Mouse (Mus musculus) bone marrow, adult 2 months (tissue): ENCODE results near the gene Gm28729.
"Not testable (repeated sequence)": the region's sequence is repeated elsewhere in the genome, so short reads cannot be mapped to it uniquely, and the experiment has no call there.

Experiments
- CTCF ChIP-seq: fragments of 200-500 bp; IDR thresholded peaks from 2 replicates; pipeline ENCODE4 v1.5.1; 2011; ENCODE audit warnings: low read length, control low read depth; ENCODE audit not compliant: control insufficient read depth, insufficient read depth
- POLR2A ChIP-seq: fragments of 200-500 bp; IDR thresholded peaks from 2 replicates; pipeline ENCODE4 v1.6.1; 2011; ENCODE audit warnings: low read depth, mild to moderate bottlenecking, control low read depth, low read length, borderline replicate concordance; ENCODE audit not compliant: control insufficient read depth

DNA sequence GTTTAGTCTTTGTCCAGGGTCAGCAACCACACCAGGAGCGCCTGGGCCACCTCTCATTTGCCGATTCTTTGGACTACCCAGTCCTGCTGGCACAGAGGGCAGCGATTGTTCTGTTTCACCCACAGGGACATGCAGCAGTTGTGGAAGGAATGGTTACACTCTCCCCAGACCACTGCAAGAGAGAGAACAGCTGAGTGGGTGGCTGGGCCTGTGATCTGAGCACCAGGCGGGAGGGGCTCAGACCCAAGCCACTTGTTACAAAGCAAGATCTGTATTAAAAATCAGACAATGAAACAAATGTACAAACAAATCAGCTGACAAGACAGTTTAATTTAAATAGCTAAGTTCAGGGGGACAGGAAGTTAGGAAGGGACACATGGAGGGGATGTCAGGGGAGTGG is 53.4 kb downstream of the Gm28729 start:
- TF ChIP-seq CTCF, POLR2A: not testable (repeated sequence)
